Mouse (Mus musculus) cortical plate, adult 2 months (tissue): ENCODE results near the gene Hist1h4c.

ENCODE experiments used
- CTCF ChIP-seq: fragments of 200-500 bp; IDR thresholded peaks from 2 replicates; pipeline ENCODE4 v1.5.1; 2011; ENCODE audit warnings: mild to moderate bottlenecking, control low read depth, low read length; ENCODE audit not compliant: insufficient read depth; ENCODE audit errors: extremely low read depth
- POLR2A ChIP-seq: fragments of 200-500 bp; IDR thresholded peaks from 2 replicates; pipeline ENCODE4 v1.6.1; 2011; ENCODE audit warnings: mild to moderate bottlenecking, low read length, control low read depth; ENCODE audit not compliant: insufficient read depth; ENCODE audit errors: extremely low read depth

GRCm38 (mm10) chr13:23700786-23701520 lies 2.7 kb upstream of the Hist1h4c start:
- TF ChIP-seq POLR2A (no peak), CTCF (peak; percentile 81)
